Mouse (Mus musculus) urinary bladder, postnatal 10 days (tissue): ENCODE data around the gene Atxn7l1.
"Not testable (repeated sequence)": the region's sequence is repeated elsewhere in the genome, so short reads cannot be mapped to it uniquely, and the experiment has no call there.

Source experiments
- DNase-seq: peaks from one replicate; pipeline ENCODE4 v3.0.0; 2022; ENCODE audit warnings: low spot score

Atxn7l1 gene

GRCm38 (mm10) chr12:33153131-33153530 is 5.6 kb downstream of the Atxn7l1 start:
- DNase-seq = no peak

GRCm38 (mm10) chr12:33153850-33154249 is 6.4 kb downstream of the Atxn7l1 start:
- DNase-seq = no peak

GRCm38 (mm10) chr12:33154732-33155131 is 7.2 kb downstream of the Atxn7l1 start:
- DNase-seq = no peak

- DNase-seq = no peak
These were observed 9.0 kb downstream of the Atxn7l1 start for GRCm38 (mm10) chr12:33156334-33157018.

GRCm38 (mm10) chr12:33158256-33158655 is 10.8 kb downstream of the Atxn7l1 start:
- no peak for DNase-seq

GRCm38 (mm10) chr12:33160406-33160805 is 12.9 kb downstream of the Atxn7l1 start:
- DNase-seq = no peak

GRCm38 (mm10) chr12:33162541-33162940 is 15.0 kb downstream of the Atxn7l1 start:
- DNase-seq = no peak

GRCm38 (mm10) chr12:33164019-33164418 is 16.5 kb downstream of the Atxn7l1 start:
- not testable (repeated sequence) for DNase-seq

- no peak for DNase-seq
These were observed 19.2 kb downstream of the Atxn7l1 start for GRCm38 (mm10) chr12:33166712-33167111.

- no peak for DNase-seq
These were observed 20.1 kb downstream of the Atxn7l1 start for GRCm38 (mm10) chr12:33167545-33167944.

GRCm38 (mm10) chr12:33168491-33168890 is 21.0 kb downstream of the Atxn7l1 start:
- DNase-seq = no peak

- DNase-seq = no peak
These were observed 22.4 kb downstream of the Atxn7l1 start for GRCm38 (mm10) chr12:33169777-33170494.

- DNase-seq = no peak
These were observed 23.3 kb downstream of the Atxn7l1 start for GRCm38 (mm10) chr12:33170822-33171221.

- DNase-seq = no peak
These were observed 25.4 kb downstream of the Atxn7l1 start for GRCm38 (mm10) chr12:33172926-33173325.

- DNase-seq = no peak
These were observed 26.2 kb downstream of the Atxn7l1 start for GRCm38 (mm10) chr12:33173720-33174141.

GRCm38 (mm10) chr12:33174171-33174570 is 26.7 kb downstream of the Atxn7l1 start:
- DNase-seq = no peak

- DNase-seq = no peak
These were observed 27.3 kb downstream of the Atxn7l1 start for GRCm38 (mm10) chr12:33174675-33175357.

- no peak for DNase-seq
These were observed 28.4 kb downstream of the Atxn7l1 start for GRCm38 (mm10) chr12:33175621-33176554.

- no peak for DNase-seq
These were observed 29.0 kb downstream of the Atxn7l1 start for GRCm38 (mm10) chr12:33176555-33176900.

GRCm38 (mm10) chr12:33180421-33180820 is 32.9 kb downstream of the Atxn7l1 start:
- no peak for DNase-seq

GRCm38 (mm10) chr12:33181875-33182274 is 34.4 kb downstream of the Atxn7l1 start:
- no peak for DNase-seq
